Mouse (Mus musculus) CH12.LX (cell line): ENCODE data around the gene Timm17a. TPM values are rescaled to one million over a fixed set of nuclear protein-coding genes. Genes with fewer than 3 reads are reported as not detected.

Experiments
- DNase-seq: peaks from one replicate; pipeline ENCODE4 v3.0.0-alpha.2; 2013; ENCODE audit errors: extremely low read depth
- H3K27ac ChIP-seq: 2 replicates; pipeline ENCODE4 v1.5.1; 2012; ENCODE audit warnings: low read depth, mild to moderate bottlenecking, control low read depth, moderate library complexity; ENCODE audit not compliant: insufficient read depth
- H3K27me3 ChIP-seq: replicated peaks from 2 replicates; pipeline ENCODE3; 2012; ENCODE audit warnings: inconsistent platforms
- H3K36me3 ChIP-seq, 2 experiments: replicated peaks in 1 of 2; 2 replicates each; pipeline versions ENCODE3 to v1.6.1; 2012; ENCODE audit warnings: inconsistent platforms in 1 of 2, low read length in 1 of 2, mild to moderate bottlenecking in 1 of 2, mixed read lengths in 1 of 2, moderate library complexity in 1 of 2; ENCODE audit not compliant: control insufficient read depth in 1 of 2, insufficient read depth in 1 of 2
- H3K4me1 ChIP-seq, 2 experiments: 2 replicates each; pipeline ENCODE4 v1.6.1; 2012; ENCODE audit warnings: inconsistent platforms in 1 of 2, moderate library complexity in 1 of 2; ENCODE audit not compliant: insufficient read depth in 2 of 2, control insufficient read depth in 1 of 2
- H3K4me2 ChIP-seq: 2 replicates; pipeline ENCODE4 v1.6.1; 2012; ENCODE audit warnings: low read depth, mild to moderate bottlenecking, control low read depth; ENCODE audit not compliant: poor library complexity, insufficient read depth, severe bottlenecking
- H3K4me3 ChIP-seq, 3 experiments: fragments of 150-350 bp in 1 of 3; sonication (generic) in 1 of 3; replicated peaks in 1 of 3; 2 replicates each; pipeline versions ENCODE3 to v1.5.1; 2011 to 2012; ENCODE audit warnings: low read depth in 2 of 3, low read length in 2 of 3, mild to moderate bottlenecking in 2 of 3, moderate library complexity in 2 of 3, control low read depth in 1 of 3, improper control_type of control experiment in 1 of 3, inconsistent platforms in 1 of 3, mixed read lengths in 1 of 3; ENCODE audit not compliant: poor library complexity in 1 of 3
- H3K79me2 ChIP-seq: replicated peaks from 2 replicates; pipeline ENCODE4 v1.6.1; 2012; ENCODE audit warnings: mild to moderate bottlenecking, moderate library complexity; ENCODE audit not compliant: control insufficient read depth, poor library complexity, insufficient read depth, severe bottlenecking; ENCODE audit errors: extremely low read depth
- H3K9ac ChIP-seq: 2 replicates; pipeline ENCODE4 v1.6.1; 2012; ENCODE audit warnings: low read depth, mild to moderate bottlenecking, control low read depth, moderate library complexity; ENCODE audit not compliant: insufficient read depth
- H3K9me3 ChIP-seq: replicated peaks from 2 replicates; pipeline ENCODE3; 2012; ENCODE audit warnings: low read length, inconsistent platforms, mixed read lengths
- BHLHE40 ChIP-seq: IDR thresholded peaks from 2 replicates; pipeline ENCODE4 v1.6.1; 2011; ENCODE audit warnings: mild to moderate bottlenecking, low read depth, low read length, improper control_type of control experiment
- CHD1 ChIP-seq: IDR thresholded peaks from 2 replicates; pipeline ENCODE4 v1.6.1; 2012; ENCODE audit warnings: low read depth, low read length, improper control_type of control experiment, inconsistent platforms
- CHD2 ChIP-seq: IDR thresholded peaks from 2 replicates; pipeline ENCODE4 v1.6.1; 2011; ENCODE audit warnings: low read length, improper control_type of control experiment
- E2F4 ChIP-seq: IDR thresholded peaks from 2 replicates; pipeline ENCODE4 v1.6.1; 2011; ENCODE audit warnings: low read depth, low read length, improper control_type of control experiment; ENCODE audit not compliant: insufficient replicate concordance
- ELF1 ChIP-seq: IDR thresholded peaks from 2 replicates; pipeline ENCODE4 v1.6.1; 2014; ENCODE audit warnings: low read depth, mild to moderate bottlenecking, inconsistent platforms, low read length, improper control_type of control experiment
- EP300 ChIP-seq: IDR thresholded peaks from 2 replicates; pipeline ENCODE4 v1.6.1; 2011; ENCODE audit warnings: low read length, improper control_type of control experiment
- ETS1 ChIP-seq: conservative IDR thresholded peaks from 2 replicates; pipeline ENCODE4 v1.6.1; 2012; ENCODE audit warnings: low read depth, mild to moderate bottlenecking, inconsistent platforms, low read length, improper control_type of control experiment, moderate library complexity
- HCFC1 ChIP-seq: IDR thresholded peaks from 2 replicates; pipeline ENCODE4 v1.6.1; 2012; ENCODE audit warnings: low read depth, mild to moderate bottlenecking, inconsistent platforms, low read length, improper control_type of control experiment
- IRF4 ChIP-seq: IDR thresholded peaks from 2 replicates; pipeline ENCODE4 v1.6.1; 2014; ENCODE audit warnings: low read depth, mild to moderate bottlenecking, inconsistent platforms, low read length, improper control_type of control experiment
- JUN ChIP-seq: IDR thresholded peaks from 2 replicates; pipeline ENCODE4 v1.6.1; 2011; ENCODE audit warnings: low read depth, mild to moderate bottlenecking, low read length, improper control_type of control experiment, moderate library complexity; ENCODE audit not compliant: insufficient read depth
- JUND ChIP-seq: conservative IDR thresholded peaks from 2 replicates; pipeline ENCODE4 v1.6.1; 2011; ENCODE audit warnings: low read depth, low read length, improper control_type of control experiment
- KAT2A ChIP-seq: IDR thresholded peaks from 2 replicates; pipeline ENCODE4 v1.6.1; 2012; ENCODE audit warnings: low read length, improper control_type of control experiment, inconsistent platforms; ENCODE audit not compliant: insufficient replicate concordance
- MAFK ChIP-seq: IDR thresholded peaks from 2 replicates; pipeline ENCODE4 v1.6.1; 2011; ENCODE audit warnings: low read length, improper control_type of control experiment; ENCODE audit not compliant: insufficient replicate concordance
- MAX ChIP-seq: IDR thresholded peaks from 2 replicates; pipeline ENCODE4 v1.6.1; 2011; ENCODE audit warnings: low read length, improper control_type of control experiment
- MAZ ChIP-seq: IDR thresholded peaks from 2 replicates; pipeline ENCODE4 v1.6.1; 2012; ENCODE audit warnings: low read depth, mild to moderate bottlenecking, inconsistent platforms, low read length, improper control_type of control experiment, moderate library complexity
- MEF2A ChIP-seq: IDR thresholded peaks from 2 replicates; pipeline ENCODE4 v1.6.1; 2014; ENCODE audit warnings: low read depth, mild to moderate bottlenecking, inconsistent platforms, low read length, improper control_type of control experiment, borderline replicate concordance
- MXI1 ChIP-seq: IDR thresholded peaks from 2 replicates; pipeline ENCODE4 v1.6.1; 2011; ENCODE audit warnings: mild to moderate bottlenecking, low read depth, low read length, improper control_type of control experiment
- MYC ChIP-seq: IDR thresholded peaks from 2 replicates; pipeline ENCODE4 v1.6.1; 2011; ENCODE audit warnings: low read depth, mild to moderate bottlenecking, improper control_type of control experiment, low read length
- NELFE ChIP-seq: IDR thresholded peaks from 2 replicates; pipeline ENCODE4 v1.6.1; 2011; ENCODE audit warnings: low read depth, low read length, improper control_type of control experiment
- NRF1 ChIP-seq: IDR thresholded peaks from 2 replicates; pipeline ENCODE4 v1.6.1; 2014; ENCODE audit warnings: low read depth, mild to moderate bottlenecking, inconsistent platforms, low read length, improper control_type of control experiment, moderate library complexity
- PAX5 ChIP-seq: IDR thresholded peaks from 2 replicates; pipeline ENCODE4 v1.6.1; 2012; ENCODE audit warnings: low read length, inconsistent platforms, mixed read lengths
- POLR2A ChIP-seq: IDR thresholded peaks from 2 replicates; pipeline ENCODE4 v1.6.1; 2011; ENCODE audit warnings: low read depth, mild to moderate bottlenecking, improper control_type of control experiment, low read length
- POLR2AphosphoS2 ChIP-seq: IDR thresholded peaks from 2 replicates; pipeline ENCODE4 v1.6.1; 2011; ENCODE audit warnings: low read depth, low read length, improper control_type of control experiment
- RAD21 ChIP-seq: IDR thresholded peaks from 2 replicates; pipeline ENCODE4 v1.6.1; 2011; ENCODE audit warnings: low read depth, mild to moderate bottlenecking, low read length, improper control_type of control experiment, moderate library complexity
- RCOR1 ChIP-seq: conservative IDR thresholded peaks from 2 replicates; pipeline ENCODE4 v1.6.1; 2012; ENCODE audit warnings: low read depth, mild to moderate bottlenecking, inconsistent platforms, low read length, improper control_type of control experiment
- SIN3A ChIP-seq: IDR thresholded peaks from 2 replicates; pipeline ENCODE4 v1.6.1; 2012; ENCODE audit warnings: low read length, improper control_type of control experiment, inconsistent platforms
- SMC3 ChIP-seq: IDR thresholded peaks from 2 replicates; pipeline ENCODE4 v1.6.1; 2011; ENCODE audit warnings: low read depth, low read length, improper control_type of control experiment
- TBP ChIP-seq: conservative IDR thresholded peaks from 2 replicates; pipeline ENCODE4 v1.6.1; 2011; ENCODE audit warnings: low read depth, low read length, improper control_type of control experiment
- TCF12 ChIP-seq: IDR thresholded peaks from 2 replicates; pipeline ENCODE4 v1.6.1; 2014; ENCODE audit warnings: low read depth, mild to moderate bottlenecking, inconsistent platforms, low read length, improper control_type of control experiment
- UBTF ChIP-seq: IDR thresholded peaks from 2 replicates; pipeline ENCODE4 v1.6.1; 2012; ENCODE audit warnings: low read depth, mild to moderate bottlenecking, inconsistent platforms, low read length, improper control_type of control experiment, moderate library complexity
- USF1 ChIP-seq: IDR thresholded peaks from 2 replicates; pipeline ENCODE4 v1.6.1; 2014; ENCODE audit warnings: low read depth, mild to moderate bottlenecking, inconsistent platforms, low read length, improper control_type of control experiment
- USF2 ChIP-seq: conservative IDR thresholded peaks from 2 replicates; pipeline ENCODE4 v1.6.1; 2011; ENCODE audit warnings: low read depth, low read length, improper control_type of control experiment
- ZC3H11A ChIP-seq: IDR thresholded peaks from 2 replicates; pipeline ENCODE4 v1.6.1; 2012; ENCODE audit warnings: low read depth, mild to moderate bottlenecking, inconsistent platforms, low read length, improper control_type of control experiment
- ZKSCAN1 ChIP-seq: IDR thresholded peaks from 2 replicates; pipeline ENCODE4 v1.6.1; 2012; ENCODE audit warnings: low read depth, inconsistent platforms, low read length, improper control_type of control experiment, borderline replicate concordance
- ZMIZ1 ChIP-seq: IDR thresholded peaks from 2 replicates; pipeline ENCODE4 v1.6.1; 2012; ENCODE audit warnings: low read depth, mild to moderate bottlenecking, inconsistent platforms, low read length, improper control_type of control experiment
- dilution Hi-C: fragments of 300-500 bp; cut with MboI; formaldehyde crosslinking; loops from 2 replicates; pipeline ENCODE4 v1.14.3; 2020; ENCODE audit warnings: low sequenced_read_pairs; ENCODE audit not compliant: extremely low pct_unique_long_range_greater_than_20kb, extremely low pct_ligation_motif_present
- in situ Hi-C: fragments of 300-500 bp; cut with MboI; formaldehyde crosslinking; loops from 3 replicates; pipeline ENCODE4 v1.14.3; 2019; ENCODE audit warnings: low sequenced_read_pairs, low pct_ligation_motif_present, low pct_unique_long_range_greater_than_20kb, mixed read lengths
- polyA plus RNA-seq: library from polyadenylated mRNA; unstranded; fragments of >175 nt; gene quantifications from 2 replicates; pipeline ENCODE4 v1.2.1, GENCODE M21; 2012; ENCODE audit warnings: low read depth; ENCODE audit not compliant: insufficient read length
- total RNA-seq, 2 experiments: library from RNA; depleted of rRNA; stranded (reverse); fragments of 300-350 nt in 1 of 2; fragments of >200 nt in 1 of 2; gene quantifications; 2 replicates each; pipeline ENCODE4 v1.2.3; 2012 to 2014

Gene Timm17a
- total and polyA plus RNA-seq, 3 experiments: 126 to 341 (median 238) TPM

GRCm38 (mm10) chr1:135258380-135259127, 55.0 kb downstream of the Timm17a start, which contains the start of gene Elf3:
TSS of gene Elf3 (minus strand) at chr1:135258568.
- dilution Hi-C loops (no loop called here), in situ Hi-C loops (loop anchor here (5.0 kb wide), 2 partner anchors 86 to 119 kb away; partner anchors contain the start of gene Shisa4)
- Histone ChIP-seq H3K9ac (peak within 1 kb of the TSS; percentile 81), H3K27ac (peak within 1 kb of the TSS; percentile 91), H3K9me3 (no peaks in the 10 kb centered on the region), H3K36me3 (peaks cover 47 to 61% of the 10 kb centered on the region in 2 experiments), H3K4me1 (peaks cover 21 to 46% of the 10 kb centered on the region in 2 experiments), H3K27me3 (no peaks in the 10 kb centered on the region), H3K79me2 (peaks cover 19% of the 10 kb centered on the region), H3K4me2 (peak within 1 kb of the TSS; percentile 58), H3K4me3 (peak within 1 kb of the TSS; percentile 64 to 68 (median 68))
- peak; percentile 92 for DNase-seq
- peak; percentile 71; the same call in 1 of the 2 replicates for TF ChIP-seq BHLHE40
- TF ChIP-seq TCF12: peak; percentile 75
- no peak for TF ChIP-seq PAX5
- TF ChIP-seq POLR2A: peak; percentile 96
- TF ChIP-seq NRF1: no peak
- TF ChIP-seq RAD21: no peak; the same call in 1 of the 2 replicates
- peak; percentile 28; the same call in 1 of the 2 replicates for TF ChIP-seq EP300
- no peak for TF ChIP-seq KAT2A
- peak; percentile 63; the same call in 1 of the 2 replicates for TF ChIP-seq ELF1
- peak; percentile 88 for TF ChIP-seq MAZ
- TF ChIP-seq TBP: peak; percentile 97
- peak; percentile 22; the same call in 1 of the 2 replicates for TF ChIP-seq MAFK
- no peak for TF ChIP-seq JUN
- no peak; the same call in 1 of the 2 replicates for TF ChIP-seq JUND
- TF ChIP-seq HCFC1: no peak; the same call in none of the 2 replicates
- TF ChIP-seq SMC3: peak; percentile 2; the same call in 1 of the 2 replicates
- TF ChIP-seq POLR2AphosphoS2: peak; percentile 86
- TF ChIP-seq MAX: peak; percentile 30; the same call in 1 of the 2 replicates
- TF ChIP-seq NELFE: peak; percentile 97
- 0 out of 2 replicates have a peak, but pooled peaks have one; percentile 35 for TF ChIP-seq E2F4
- TF ChIP-seq ZKSCAN1: no peak
- 0 out of 2 replicates have a peak, but pooled peaks have one; percentile 36 for TF ChIP-seq MYC
- peak; percentile 67 for TF ChIP-seq SIN3A
- TF ChIP-seq CHD2: peak; percentile 45; the same call in 1 of the 2 replicates
- TF ChIP-seq IRF4: peak; percentile 63
- TF ChIP-seq MXI1: peak; percentile 57; the same call in 1 of the 2 replicates
- TF ChIP-seq RCOR1: peak; percentile 68; the same call in 1 of the 2 replicates
- TF ChIP-seq USF1: no peak
- peak; percentile 96 for TF ChIP-seq ZMIZ1
- TF ChIP-seq USF2: no peak
- peak; percentile 87; the same call in 1 of the 2 replicates for TF ChIP-seq CHD1
- TF ChIP-seq UBTF: no peak
- TF ChIP-seq ETS1: peak; percentile 71
- no peak; the same call in 1 of the 2 replicates for TF ChIP-seq MEF2A
- TF ChIP-seq ZC3H11A: no peak
